Mouse (Mus musculus) splenic B cell, adult 2 months (primary cell): ENCODE measurements at regions not wholly inside any gene's neighbourhood (a gene's known extent, or its start where the extent isn't known, plus 50 kb on each side); places are given as distances from the start of the nearest gene placed in this dataset.

Experiments used
- DNase-seq: peaks from one replicate; pipeline ENCODE4 v3.0.0-alpha.2; 2011; ENCODE audit warnings: low read depth, low spot score
- H3K27me3 ChIP-seq: 2 replicates; pipeline ENCODE4 v1.6.1; 2012; ENCODE audit warnings: mild to moderate bottlenecking, low read length, moderate library complexity, mixed read lengths; ENCODE audit not compliant: control insufficient read depth, poor library complexity, insufficient read depth, severe bottlenecking
- H3K36me3 ChIP-seq: 2 replicates; pipeline ENCODE4 v1.6.1; 2012; ENCODE audit warnings: mild to moderate bottlenecking, low read length, moderate library complexity, mixed read lengths; ENCODE audit not compliant: control insufficient read depth, poor library complexity, insufficient read depth, severe bottlenecking

DNA sequence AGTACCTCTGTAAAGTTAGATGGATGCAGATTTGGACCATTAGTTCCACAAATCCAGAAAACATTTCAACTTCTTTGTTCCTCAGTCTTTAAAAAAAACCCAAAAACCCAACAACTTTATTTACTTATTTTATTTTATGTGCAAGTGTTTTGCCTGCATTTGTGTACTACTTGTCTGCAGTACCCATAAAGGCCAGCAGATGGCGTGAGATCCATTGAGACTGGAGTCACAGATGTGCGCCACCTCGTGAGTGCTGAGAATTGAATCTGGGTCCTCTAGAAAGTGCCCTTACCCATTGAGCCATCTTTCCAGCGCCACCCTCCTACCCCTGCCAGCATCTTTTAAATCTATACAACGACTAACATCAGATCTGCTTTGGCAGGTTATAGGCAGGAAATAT is 53.0 kb downstream of the Gm12689 start:
- no peaks in the 10 kb centered on the region for H3K27me3 ChIP-seq
- DNase-seq, result peak; percentile 35
- H3K36me3 ChIP-seq, result no peaks in the 10 kb centered on the region

DNA sequence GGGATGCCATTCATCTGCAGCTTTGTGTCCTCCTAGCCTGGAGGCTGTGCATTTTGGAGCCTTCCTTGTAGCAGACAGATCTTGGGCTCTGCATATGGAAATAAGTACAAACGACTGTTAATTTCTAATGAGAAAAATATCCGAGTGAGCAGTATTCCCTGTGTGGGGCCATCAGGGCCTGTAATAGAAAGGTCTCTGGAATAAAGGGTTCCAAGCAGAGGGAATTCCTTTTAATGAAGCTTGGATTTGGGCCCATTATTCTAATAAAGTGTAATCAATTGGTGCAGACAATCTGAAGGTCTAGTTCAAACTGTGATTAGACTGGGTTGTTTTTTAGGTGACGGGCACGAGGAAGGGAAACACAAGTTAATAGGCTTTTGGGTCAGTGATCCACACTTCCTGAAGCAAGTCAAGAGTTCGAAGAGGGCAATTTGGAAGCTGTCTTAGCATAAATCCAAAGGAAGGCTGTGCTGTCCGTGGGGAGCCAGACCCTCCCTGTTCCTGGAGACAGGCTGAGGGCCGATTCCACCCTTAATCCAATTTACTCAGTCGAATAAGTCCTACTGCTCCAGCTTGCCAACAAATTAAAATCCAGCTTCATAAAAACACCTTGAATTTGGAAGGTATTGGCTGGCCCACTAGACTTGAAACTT is 57.5 kb downstream of the Gm12689 start:
- no peak for DNase-seq
- H3K36me3 ChIP-seq, result no peaks in the 10 kb centered on the region
- H3K27me3 ChIP-seq, result no peaks in the 10 kb centered on the region

DNA sequence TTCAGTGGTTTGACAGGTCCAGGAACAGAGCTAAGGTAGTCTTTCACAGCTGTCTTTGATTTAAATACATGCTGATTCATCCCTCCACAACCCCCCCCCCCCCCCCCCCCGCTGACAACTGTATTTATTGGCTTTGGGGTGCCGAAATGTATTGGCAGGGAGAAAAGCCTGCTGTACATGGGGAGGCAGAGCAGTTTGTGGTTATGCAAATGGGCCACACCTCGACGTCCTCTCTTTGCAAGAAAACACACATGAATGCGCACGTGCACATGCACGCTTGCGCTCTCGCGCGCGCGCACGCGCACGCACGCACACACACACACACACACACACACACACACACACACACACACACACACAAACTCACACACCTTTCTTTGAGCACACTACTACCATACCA is 58.5 kb downstream of the Gm12689 start:
- peak; percentile 81 for DNase-seq
- no peaks in the 10 kb centered on the region for H3K36me3 ChIP-seq
- no peaks in the 10 kb centered on the region for H3K27me3 ChIP-seq

DNA sequence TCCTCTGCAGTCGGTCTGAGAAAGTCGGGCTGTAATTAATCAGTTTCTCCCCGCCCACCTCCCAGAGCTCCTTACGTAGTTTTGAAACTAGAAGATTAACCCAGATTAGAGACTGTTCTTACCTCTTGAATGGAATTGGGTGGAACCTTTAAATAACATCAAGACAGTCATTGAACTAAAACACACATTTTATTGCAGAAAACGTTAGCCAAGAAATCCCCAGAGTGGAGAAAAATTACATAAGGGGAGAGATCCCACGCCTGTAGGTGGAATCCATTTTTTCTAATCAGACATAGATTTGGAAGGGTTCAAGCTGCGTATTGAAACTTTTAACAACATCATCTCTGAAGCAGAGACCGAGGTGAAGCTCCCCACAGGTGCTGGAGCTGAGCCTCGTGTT is 59.1 kb downstream of the Gm12689 start:
- Histone ChIP-seq H3K27me3 (no peaks in the 10 kb centered on the region), H3K36me3 (no peaks in the 10 kb centered on the region)
- DNase-seq, result no peak

DNA sequence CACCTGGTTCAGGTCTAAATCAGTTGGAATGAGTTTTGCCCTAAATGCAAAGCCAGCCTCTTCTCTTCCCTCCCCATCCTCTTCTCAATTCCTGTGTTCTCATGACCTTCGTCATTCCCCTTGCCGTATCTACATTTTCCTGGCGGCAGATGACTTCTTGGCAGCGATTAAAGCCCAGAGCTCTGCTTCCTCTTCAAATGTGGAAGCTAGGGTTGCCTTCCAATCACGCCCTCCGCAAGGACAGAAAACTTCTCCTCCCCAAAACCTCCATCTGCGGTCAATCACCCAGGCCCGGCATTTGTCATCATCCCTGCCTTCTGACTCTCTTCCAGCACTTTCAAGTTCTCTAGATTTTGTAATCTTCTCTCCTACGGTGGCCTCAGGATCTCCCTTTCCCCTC is 72.3 kb downstream of the Gm12689 start:
- DNase-seq, result no peak
- Histone ChIP-seq H3K36me3 (no peaks in the 10 kb centered on the region), H3K27me3 (no peaks in the 10 kb centered on the region)

DNA sequence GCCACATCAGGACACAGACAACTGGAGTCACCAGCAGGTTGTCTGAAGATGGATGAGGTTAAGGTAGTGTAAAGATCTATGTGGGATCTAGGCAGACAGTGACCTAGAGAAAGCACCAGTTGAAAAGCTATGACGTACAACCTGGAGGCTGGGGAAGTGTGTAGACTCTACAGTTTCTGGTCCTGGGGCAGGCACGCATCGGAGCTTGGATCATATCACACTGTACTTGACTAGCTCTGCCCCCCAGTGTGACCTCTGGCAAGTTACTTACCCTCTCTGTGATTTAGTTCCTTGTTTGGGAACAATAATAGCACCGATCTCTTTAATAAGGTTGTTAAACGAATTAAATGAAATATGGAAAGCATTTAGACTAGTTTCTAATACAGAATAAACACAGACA is 75.5 kb downstream of the Gm12689 start:
- DNase-seq, result no peak
- no peaks in the 10 kb centered on the region for H3K36me3 ChIP-seq
- no peaks in the 10 kb centered on the region for H3K27me3 ChIP-seq

DNA sequence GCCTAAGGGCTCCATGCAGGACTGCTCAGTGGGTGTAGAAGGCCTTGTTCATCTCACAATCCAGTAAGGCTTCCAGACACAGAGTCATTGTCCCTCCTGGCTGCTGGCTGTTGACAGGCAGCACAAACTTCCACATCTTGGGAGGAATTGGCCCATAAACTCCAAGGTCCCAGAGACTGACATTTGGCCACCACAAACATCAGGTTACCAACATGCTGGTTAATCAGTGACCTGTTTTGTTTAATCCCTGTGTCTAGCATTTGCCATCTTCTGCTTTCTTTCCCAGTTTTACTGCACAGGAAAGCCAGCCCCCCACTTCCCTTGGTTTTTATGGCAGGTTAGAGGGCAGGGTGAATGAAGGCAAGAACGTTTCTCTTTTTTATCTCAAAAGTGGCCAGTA is 80.5 kb downstream of the Gm12689 start:
- DNase-seq, result no peak
- no peaks in the 10 kb centered on the region for H3K36me3 ChIP-seq
- H3K27me3 ChIP-seq, result no peaks in the 10 kb centered on the region

DNA sequence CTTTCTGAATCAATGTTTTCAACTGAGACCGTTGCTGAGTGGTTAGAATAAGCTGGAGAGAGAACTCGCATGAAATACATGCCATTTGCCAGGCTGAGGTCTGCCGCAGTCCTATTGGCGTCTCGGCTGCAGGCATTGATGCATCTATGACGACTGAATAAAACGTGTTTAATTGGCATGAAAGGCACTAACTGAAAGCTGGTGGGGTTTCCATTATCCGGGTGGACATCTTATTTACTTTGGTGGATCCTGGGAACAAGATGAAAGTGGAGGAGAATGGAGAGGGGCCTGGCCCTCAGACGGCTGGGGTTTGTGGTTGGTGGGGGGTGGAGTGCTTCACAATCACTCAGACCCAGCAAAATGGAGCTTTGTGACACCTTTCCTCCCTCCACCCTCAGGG is 81.2 kb downstream of the Gm12689 start:
- Histone ChIP-seq H3K27me3 (no peaks in the 10 kb centered on the region), H3K36me3 (no peaks in the 10 kb centered on the region)
- DNase-seq, result no peak

DNA sequence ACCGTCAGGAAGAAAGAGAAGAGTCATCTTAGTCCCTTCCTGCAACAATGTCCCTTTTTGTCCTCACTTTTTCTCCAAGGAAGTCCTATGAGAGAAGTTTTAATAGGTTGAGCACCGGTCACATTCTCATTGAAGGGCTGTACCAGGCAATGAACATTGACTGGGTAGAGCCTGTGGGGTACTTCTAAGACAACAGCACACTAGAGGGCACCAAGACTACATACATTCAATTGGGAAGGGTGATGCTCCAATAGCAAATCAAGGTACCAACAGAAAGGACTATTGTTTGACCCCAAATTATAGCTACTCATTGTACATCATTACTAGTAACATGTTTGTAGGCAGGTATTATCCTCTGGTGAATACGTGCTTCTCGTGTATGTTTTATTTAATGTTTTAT is 84.3 kb downstream of the Gm12689 start:
- H3K36me3 ChIP-seq, result no peaks in the 10 kb centered on the region
- no peaks in the 10 kb centered on the region for H3K27me3 ChIP-seq
- no peak for DNase-seq

DNA sequence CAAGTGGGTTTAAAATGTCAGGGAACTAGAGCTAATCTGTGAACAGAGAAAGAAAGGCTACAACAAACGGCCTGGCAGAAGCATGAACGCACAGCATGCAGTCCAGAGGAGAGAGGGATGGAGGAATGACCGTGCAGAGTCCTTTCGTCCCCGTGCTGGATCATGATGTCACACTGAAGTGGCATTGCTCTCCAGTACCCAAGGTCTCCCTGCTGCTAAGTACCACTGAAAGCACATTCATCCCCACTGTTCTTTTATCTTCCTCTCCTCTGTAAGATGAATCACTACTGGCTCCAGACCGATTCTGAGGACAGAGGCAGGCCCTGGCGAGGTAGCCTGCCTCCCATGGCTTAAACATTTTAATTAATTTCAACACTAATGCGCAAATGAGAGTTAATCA is 89.7 kb downstream of the Gm12689 start:
- H3K27me3 ChIP-seq, result no peaks in the 10 kb centered on the region
- no peak for DNase-seq
- no peaks in the 10 kb centered on the region for H3K36me3 ChIP-seq

DNA sequence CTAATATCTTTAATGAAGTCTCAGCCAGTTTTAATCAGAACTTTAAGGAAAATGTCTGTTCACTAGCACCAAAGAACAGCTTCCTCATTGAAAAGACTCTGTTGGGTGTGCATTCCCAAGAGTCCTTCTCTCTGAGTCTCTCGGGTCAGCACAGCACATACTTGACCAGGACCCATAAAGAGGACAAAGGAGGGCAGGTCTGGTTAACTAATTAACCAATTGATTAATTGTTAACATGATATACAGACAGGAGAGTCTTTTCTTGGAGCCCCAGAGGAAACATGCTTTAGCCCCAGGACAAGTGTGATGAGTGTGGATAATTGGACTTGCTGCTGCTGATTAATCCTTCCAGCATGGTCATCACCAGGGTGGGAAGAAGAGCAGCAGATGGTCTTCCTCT is 93.7 kb downstream of the Gm12689 start:
- no peak for DNase-seq
- no peaks in the 10 kb centered on the region for H3K36me3 ChIP-seq

DNA sequence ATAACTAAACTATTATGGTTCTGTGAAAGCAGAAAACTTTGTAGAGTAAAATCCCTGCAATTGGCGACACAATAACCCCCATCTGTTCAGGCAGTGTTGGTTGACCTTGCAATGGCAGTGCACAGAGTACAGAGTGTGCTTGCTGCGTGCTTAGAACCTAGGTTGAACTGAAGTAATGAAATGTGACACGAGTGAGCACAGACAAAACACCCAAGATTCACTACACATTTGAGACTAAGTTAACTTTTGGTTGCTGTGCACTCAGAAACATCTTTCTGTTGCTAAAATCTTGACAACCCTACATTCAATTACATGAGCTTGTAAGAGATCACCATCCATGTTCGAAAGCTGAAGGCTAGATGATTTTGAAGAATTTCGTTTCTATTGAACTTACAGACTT is 97.3 kb downstream of the Gm12689 start:
- DNase-seq, result no peak
- no peaks in the 10 kb centered on the region for H3K27me3 ChIP-seq
- no peaks in the 10 kb centered on the region for H3K36me3 ChIP-seq

More for the DNA sequence above, 93.7 kb downstream of the Gm12689 start:
- H3K27me3 ChIP-seq, result no peaks in the 10 kb centered on the region

DNA sequence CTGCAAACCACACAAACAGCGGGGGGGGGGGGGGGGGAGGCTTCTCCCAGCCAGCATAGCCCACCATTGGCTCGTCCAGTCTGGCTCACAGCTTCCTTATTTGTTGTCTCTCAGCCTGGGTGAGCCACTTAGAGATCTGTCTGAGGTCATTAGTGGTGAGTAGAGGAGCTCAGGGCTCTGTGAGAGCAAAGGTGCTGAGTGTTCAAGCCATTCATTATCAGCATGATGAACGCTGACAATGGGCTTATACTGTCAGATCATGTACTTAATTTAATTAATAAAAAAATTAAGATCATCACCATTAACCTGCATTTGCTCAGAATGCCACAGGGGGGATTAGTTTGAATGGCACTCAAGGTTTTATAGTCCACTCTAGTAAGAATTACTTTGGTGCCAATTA is 98.5 kb downstream of the Gm12689 start:
- Histone ChIP-seq H3K36me3 (no peaks in the 10 kb centered on the region), H3K27me3 (no peaks in the 10 kb centered on the region)
- DNase-seq, result no peak

DNA sequence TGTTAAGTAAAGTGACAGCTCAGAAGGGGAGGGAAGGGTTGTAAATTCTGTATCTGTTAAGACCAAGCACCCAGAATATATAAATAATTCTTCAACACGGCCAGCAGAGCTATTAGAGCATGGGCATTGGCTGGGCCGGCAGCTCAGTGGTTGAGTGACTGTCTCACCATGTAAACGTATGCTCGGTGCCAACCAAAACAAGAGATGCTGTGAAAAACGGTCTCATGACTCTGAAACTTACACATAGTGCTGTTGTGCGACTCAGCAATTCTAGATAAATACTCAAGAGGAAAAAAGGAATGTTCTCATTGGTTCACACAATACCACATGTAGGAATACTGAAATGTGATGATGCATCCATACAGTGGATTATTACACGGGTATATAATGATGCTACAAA is 111.8 kb downstream of the Gm12689 start:
- no peak for DNase-seq
- Histone ChIP-seq H3K36me3 (no peaks in the 10 kb centered on the region), H3K27me3 (no peaks in the 10 kb centered on the region)

DNA sequence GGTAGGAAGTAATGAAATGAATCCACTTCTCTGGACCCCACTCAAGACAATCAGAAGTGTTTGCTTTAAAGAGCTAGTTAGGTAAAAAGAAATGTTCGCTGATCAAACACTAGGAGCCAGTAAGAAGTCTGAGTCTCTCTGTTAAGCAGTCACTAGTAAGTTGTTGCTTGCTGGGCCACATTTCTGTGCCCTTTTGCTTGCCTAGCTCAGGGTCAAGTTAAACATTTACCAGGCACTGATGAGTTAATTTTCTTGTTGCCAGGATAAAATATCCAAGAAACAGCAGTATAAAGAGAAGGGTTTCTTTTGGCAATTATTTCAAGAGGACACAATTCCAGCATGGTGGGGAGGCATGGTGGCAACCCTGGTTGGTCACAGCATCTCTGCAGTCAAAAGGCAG is 127.7 kb downstream of the Gm12689 start:
- DNase-seq, result no peak
- no peaks in the 10 kb centered on the region for H3K36me3 ChIP-seq
- H3K27me3 ChIP-seq, result no peaks in the 10 kb centered on the region

DNA sequence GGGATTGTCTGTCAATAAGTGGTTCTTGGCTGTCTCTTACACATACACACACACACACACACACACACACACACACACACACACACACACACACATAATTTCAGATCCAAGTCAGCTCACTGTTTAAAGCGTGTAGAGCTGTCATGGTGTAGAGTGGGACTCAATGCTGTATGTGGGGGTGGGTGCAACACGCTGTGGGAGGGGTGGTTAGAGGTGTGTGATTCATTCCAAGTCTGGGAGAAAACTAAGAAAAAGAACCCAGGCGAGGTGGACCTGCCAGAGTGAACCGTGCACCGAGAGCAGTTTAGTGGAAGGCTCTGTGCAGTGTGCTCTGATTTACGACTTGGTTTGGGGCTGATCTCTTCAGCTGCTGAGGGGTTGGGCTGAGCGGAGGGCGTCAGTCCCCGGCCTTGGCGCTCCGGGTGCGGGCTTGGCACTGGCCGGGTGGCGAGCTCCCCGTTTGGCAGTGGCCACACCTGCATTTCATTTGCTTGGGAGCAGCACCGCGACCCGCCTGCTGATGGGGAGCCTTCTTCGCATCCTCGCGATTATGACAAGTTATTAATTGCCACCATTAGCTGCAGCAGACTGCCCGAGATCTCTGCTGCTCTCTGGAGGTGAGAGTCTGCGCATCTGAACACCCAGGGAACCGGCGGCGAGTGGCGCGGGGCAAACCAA is 149.5 kb downstream of the Gm12689 start:
- DNase-seq, result no peak
- no peaks in the 10 kb centered on the region for H3K36me3 ChIP-seq
- H3K27me3 ChIP-seq, result no peaks in the 10 kb centered on the region
